Mouse (Mus musculus): ENCODE results near the gene Ehmt2. TPM values are rescaled to one million over a fixed set of nuclear protein-coding genes. Genes with fewer than 3 reads are reported as not detected.

Ehmt2 gene
- total RNA-seq, 2 experiments from 2014 or later = 28.0 to 29.6 TPM

- intact Hi-C loops (cut with DNase I) = no loop called here
These were observed 62.6 kb downstream of the Ehmt2 start for GRCm38 (mm10) chr17:34960702-34961493.

GRCm38 (mm10) chr17:34962125-34962524 is 63.9 kb downstream of the Ehmt2 start:
- DNase-seq = no peak
- intact Hi-C loops (cut with DNase I) = no loop called here
- H3K27ac ChIP-seq = peak overlapping the region; percentile 83
- no peak overlapping the region for H3K4me3 ChIP-seq
- TF ChIP-seq CTCF (IDR thresholded peaks at IDR 0.05) = no peak

More at GRCm38 (mm10) chr17:34960702-34961493, 62.6 kb downstream of the Ehmt2 start:
- TF ChIP-seq CTCF (IDR thresholded peaks at IDR 0.05) = no peak
- DNase-seq = no peak
- H3K27ac ChIP-seq = peak overlapping the region; percentile 95
- no peak overlapping the region for H3K4me3 ChIP-seq

GRCm38 (mm10) chr17:34962841-34963240 is 64.6 kb downstream of the Ehmt2 start:
- Histone ChIP-seq H3K27ac (0 out of 2 replicates have a peak overlapping the region, but pooled peaks have one; percentile 57), H3K4me3 (no peak overlapping the region)
- intact Hi-C loops (cut with DNase I) = no loop called here
- no peak for TF ChIP-seq CTCF (IDR thresholded peaks at IDR 0.05)
- no peak for DNase-seq

Small RNA genes lying within 50 kb of the gene (microRNA-seq; reads per million reads assigned to microRNA genes)
- gene Mir6972 = not detected

Other genes with a start within 250 kb of the Ehmt2 start
- 10 to 100 TPM; 30.7 to 41.6 TPM for gene Tnxb, start 227.9 kb upstream of the Ehmt2 start, total RNA-seq (2021)
- 1 to 10 TPM; 2.4 to 3.4 TPM for gene C4b, start 154.6 kb upstream of the Ehmt2 start, total RNA-seq (2021)
- gene Cyp21a1, start 93.9 kb upstream of the Ehmt2 start, total RNA-seq (2021) = not detected
- gene Stk19, start 61.5 kb upstream of the Ehmt2 start, total RNA-seq (2021) = 1 to 10 TPM; 7.3 to 7.7 TPM
- 10 to 100 TPM in 1 of 2 experiments, 1 to 10 TPM in 1; 10.0 to 11.4 TPM for gene Dxo, start 61.5 kb upstream of the Ehmt2 start, total RNA-seq (2021)
- gene Skiv2l, start 48.3 kb upstream of the Ehmt2 start, total RNA-seq (2021) = 10 to 100 TPM; 19.0 to 24.6 TPM
- gene Nelfe, start 48.1 kb upstream of the Ehmt2 start, total RNA-seq (2021) = 10 to 100 TPM in 1 of 2 experiments, 1 to 10 TPM in 1; 9.4 to 10.8 TPM
- gene Cfb, start 36.0 kb upstream of the Ehmt2 start, total RNA-seq (2021) = 1 to 10 TPM; 1.9 to 2.0 TPM
- 1 to 10 TPM; 5.2 to 8.3 TPM for gene Zbtb12, start 19.0 kb upstream of the Ehmt2 start, total RNA-seq (2021)
- gene Gm20547, start 16.4 kb upstream of the Ehmt2 start, total RNA-seq (2021) = not detected
- gene C2, start 204 bp upstream of the Ehmt2 start, total RNA-seq (2021) = 1 to 10 TPM; 1.3 to 3.4 TPM
- gene Slc44a4, start 16.0 kb downstream of the Ehmt2 start, total RNA-seq (2021) = not detected
- gene Neu1, start 32.8 kb downstream of the Ehmt2 start, total RNA-seq (2021) = 10 to 100 TPM; 10.5 to 12.0 TPM
- gene Hspa1b, start 60.8 kb downstream of the Ehmt2 start, total RNA-seq (2021) = 10 to 100 TPM in 1 of 2 experiments, 1 to 10 TPM in 1; 3.9 to 13.0 TPM
- not detected for gene Gm20481, start 71.4 kb downstream of the Ehmt2 start, total RNA-seq (2021)
- 10 to 100 TPM in 1 of 2 experiments, 1 to 10 TPM in 1; 6.8 to 14.1 TPM for gene Hspa1a, start 73.7 kb downstream of the Ehmt2 start, total RNA-seq (2021)
- 10 to 100 TPM; 14.9 to 31.2 TPM for gene Hspa1l, start 74.2 kb downstream of the Ehmt2 start, total RNA-seq (2021)
- 10 to 100 TPM; 15.2 to 17.0 TPM for gene Lsm2, start 83.4 kb downstream of the Ehmt2 start, total RNA-seq (2021)
- gene Vars, start 102.5 kb downstream of the Ehmt2 start, total RNA-seq (2021) = 10 to 100 TPM; 31.0 to 35.2 TPM
- 10 to 100 TPM in 1 of 2 experiments, 1 to 10 TPM in 1; 7.8 to 14.4 TPM for gene Vwa7, start 118.1 kb downstream of the Ehmt2 start, total RNA-seq (2021)
- gene Sapcd1, start 129.5 kb downstream of the Ehmt2 start, total RNA-seq (2021) = not detected
- not detected for gene Msh5, start 148.3 kb downstream of the Ehmt2 start, total RNA-seq (2021)
- 10 to 100 TPM in 1 of 2 experiments, 1 to 10 TPM in 1; 7.2 to 11.3 TPM for gene Clic1, start 151.5 kb downstream of the Ehmt2 start, total RNA-seq (2021)
- gene Ddah2, start 160.6 kb downstream of the Ehmt2 start, total RNA-seq (2021) = 1 to 10 TPM; 6.9 to 9.3 TPM
- not detected for gene Ly6g6c, start 166.9 kb downstream of the Ehmt2 start, total RNA-seq (2021)
- not detected for gene Mpig6b, start 167.7 kb downstream of the Ehmt2 start, total RNA-seq (2021)
- gene Ly6g6e, start 178.4 kb downstream of the Ehmt2 start, total RNA-seq (2021) = not detected
- gene Ly6g6d, start 179.6 kb downstream of the Ehmt2 start, total RNA-seq (2021) = 1 to 10 TPM in 1 of 2 experiments, under 1 TPM in 1; 0.50 to 1.9 TPM
- not detected for gene Ly6g6f, start 187.1 kb downstream of the Ehmt2 start, total RNA-seq (2021)
- gene Abhd16a, start 190.8 kb downstream of the Ehmt2 start, total RNA-seq (2021) = 10 to 100 TPM; 74.2 to 99.7 TPM
- gene Ly6g5c, start 209.8 kb downstream of the Ehmt2 start, total RNA-seq (2021) = not detected
- gene Ly6g5b, start 217.0 kb downstream of the Ehmt2 start, total RNA-seq (2021) = under 1 TPM in 1 of 2 experiments, not detected in 1; 0.36 TPM
- 1 to 10 TPM; 8.5 to 8.7 TPM for gene Gpank1, start 223.0 kb downstream of the Ehmt2 start, total RNA-seq (2021)
- gene Csnk2b, start 223.6 kb downstream of the Ehmt2 start, total RNA-seq (2021) = 100 to 1,000 TPM; 186 to 187 TPM
- gene D17H6S53E, start 227.9 kb downstream of the Ehmt2 start, total RNA-seq (2021) = 10 to 100 TPM; 13.6 to 24.6 TPM
- gene Apom, start 233.6 kb downstream of the Ehmt2 start, total RNA-seq (2021) = not detected
- 100 to 1,000 TPM; 233 to 244 TPM for gene Bag6, start 236.7 kb downstream of the Ehmt2 start, total RNA-seq (2021)

Measured in gastrocnemius, adult 2 months (tissue).